Mouse (Mus musculus): ENCODE data around the gene Kcna2. TPM values are rescaled to one million over a fixed set of nuclear protein-coding genes. Genes with fewer than 3 reads are reported as not detected.

The Kcna2 gene
- polyA plus RNA-seq, 1 experiment from 2014 or later: 0.87 TPM

- Histone ChIP-seq H3K27me3 (replicated peaks; ENCODE audit: insufficient read depth, low read length) (no peaks in the 10 kb centered on the region), H3K9ac (replicated peaks; ENCODE audit: low read depth) (no peak overlapping the region), H3K9me3 (ENCODE audit: low read length) (no peaks in the 10 kb centered on the region), H3K27ac (ENCODE audit: low read length) (no peak overlapping the region), H3K4me2 (replicated peaks; ENCODE audit: low read depth, low read length) (no peak overlapping the region), H3K4me3 (ENCODE audit: low read depth, low read length) (no peak overlapping the region), H3K36me3 (ENCODE audit: insufficient read depth, low read length) (no peaks in the 10 kb centered on the region), H3K4me1 (ENCODE audit: insufficient read depth, low read depth, low read length) (peaks cover 7% of the 10 kb centered on the region; the same call in 1 of the 2 replicates)
- DNase-seq (ENCODE audit: low spot score) (peak; percentile 57), ATAC-seq (no peak)
- 35% methylated on average over 6 of the region's 6 CpGs for WGBS
- TF ChIP-seq CTCF (IDR thresholded peaks at IDR 0.05) (no peak), EP300 (IDR thresholded peaks at IDR 0.05) (no peak)
Measured at GRCm38 (mm10) chr3:107131846-107132245, 30.9 kb downstream of the Kcna2 start.

- Histone ChIP-seq H3K27me3 (replicated peaks; ENCODE audit: insufficient read depth, low read length) (no peaks in the 10 kb centered on the region), H3K4me1 (ENCODE audit: insufficient read depth, low read depth, low read length) (peaks cover 7% of the 10 kb centered on the region; the same call in 1 of the 2 replicates), H3K36me3 (ENCODE audit: insufficient read depth, low read length) (no peaks in the 10 kb centered on the region), H3K9me3 (ENCODE audit: low read length) (no peaks in the 10 kb centered on the region), H3K9ac (replicated peaks; ENCODE audit: low read depth) (no peak overlapping the region), H3K27ac (ENCODE audit: low read length) (no peak overlapping the region), H3K4me2 (replicated peaks; ENCODE audit: low read depth, low read length) (no peak overlapping the region), H3K4me3 (ENCODE audit: low read depth, low read length) (no peak overlapping the region)
- TF ChIP-seq CTCF (IDR thresholded peaks at IDR 0.05) (no peak), EP300 (IDR thresholded peaks at IDR 0.05) (no peak)
- 75% methylated on average over 6 of the region's 6 CpGs for WGBS
- DNase-seq (ENCODE audit: low spot score) (no peak), ATAC-seq (no peak)
Measured at GRCm38 (mm10) chr3:107132651-107133050, 31.7 kb downstream of the Kcna2 start.

GRCm38 (mm10) chr3:107134457-107134856 is 33.5 kb downstream of the Kcna2 start:
- ATAC-seq: no peak
- WGBS: 65% methylated on average over 3 of the region's 3 CpGs
- Histone ChIP-seq H3K27ac (ENCODE audit: low read length) (no peak overlapping the region), H3K4me1 (ENCODE audit: insufficient read depth, low read depth, low read length) (peaks cover 7% of the 10 kb centered on the region; the same call in 1 of the 2 replicates), H3K27me3 (replicated peaks; ENCODE audit: insufficient read depth, low read length) (no peaks in the 10 kb centered on the region), H3K9ac (replicated peaks; ENCODE audit: low read depth) (no peak overlapping the region), H3K4me3 (ENCODE audit: low read depth, low read length) (no peak overlapping the region), H3K36me3 (ENCODE audit: insufficient read depth, low read length) (no peaks in the 10 kb centered on the region), H3K4me2 (replicated peaks; ENCODE audit: low read depth, low read length) (no peak overlapping the region), H3K9me3 (ENCODE audit: low read length) (no peaks in the 10 kb centered on the region)
- DNase-seq (ENCODE audit: low spot score): no peak
- TF ChIP-seq EP300 (IDR thresholded peaks at IDR 0.05): no peak
- no peak for TF ChIP-seq CTCF (IDR thresholded peaks at IDR 0.05)

- Histone ChIP-seq H3K27ac (ENCODE audit: low read length) (no peak overlapping the region), H3K36me3 (ENCODE audit: insufficient read depth, low read length) (no peaks in the 10 kb centered on the region), H3K9me3 (ENCODE audit: low read length) (no peaks in the 10 kb centered on the region), H3K4me1 (ENCODE audit: insufficient read depth, low read depth, low read length) (no peaks in the 10 kb centered on the region), H3K4me3 (ENCODE audit: low read depth, low read length) (no peak overlapping the region), H3K4me2 (replicated peaks; ENCODE audit: low read depth, low read length) (no peak overlapping the region), H3K9ac (replicated peaks; ENCODE audit: low read depth) (no peak overlapping the region), H3K27me3 (replicated peaks; ENCODE audit: insufficient read depth, low read length) (no peaks in the 10 kb centered on the region)
- WGBS: 76% methylated on average over 7 of the region's 7 CpGs
- no peak for ATAC-seq
- TF ChIP-seq EP300 (IDR thresholded peaks at IDR 0.05) (no peak), CTCF (IDR thresholded peaks at IDR 0.05) (no peak)
- no peak for DNase-seq (ENCODE audit: low spot score)
Measured at GRCm38 (mm10) chr3:107147126-107147525, 46.2 kb downstream of the Kcna2 start.

- ATAC-seq (no peak), DNase-seq (ENCODE audit: low spot score) (peak; percentile 42)
- Histone ChIP-seq H3K4me1 (ENCODE audit: insufficient read depth, low read depth, low read length) (no peaks in the 10 kb centered on the region), H3K9me3 (ENCODE audit: low read length) (no peaks in the 10 kb centered on the region), H3K4me2 (replicated peaks; ENCODE audit: low read depth, low read length) (no peak overlapping the region), H3K4me3 (ENCODE audit: low read depth, low read length) (no peak overlapping the region), H3K27me3 (replicated peaks; ENCODE audit: insufficient read depth, low read length) (no peaks in the 10 kb centered on the region), H3K27ac (ENCODE audit: low read length) (no peak overlapping the region), H3K9ac (replicated peaks; ENCODE audit: low read depth) (no peak overlapping the region), H3K36me3 (ENCODE audit: insufficient read depth, low read length) (no peaks in the 10 kb centered on the region)
- TF ChIP-seq CTCF (IDR thresholded peaks at IDR 0.05) (peak; percentile 76), EP300 (IDR thresholded peaks at IDR 0.05) (no peak)
- WGBS: 59% methylated on average over 3 of the region's 3 CpGs
Measured at GRCm38 (mm10) chr3:107149006-107149405, 48.1 kb downstream of the Kcna2 start.

- Histone ChIP-seq H3K27ac (ENCODE audit: low read length) (no peak overlapping the region), H3K4me3 (ENCODE audit: low read depth, low read length) (no peak overlapping the region), H3K9ac (replicated peaks; ENCODE audit: low read depth) (no peak overlapping the region), H3K36me3 (ENCODE audit: insufficient read depth, low read length) (no peaks in the 10 kb centered on the region), H3K9me3 (ENCODE audit: low read length) (no peaks in the 10 kb centered on the region), H3K4me1 (ENCODE audit: insufficient read depth, low read depth, low read length) (no peaks in the 10 kb centered on the region), H3K27me3 (replicated peaks; ENCODE audit: insufficient read depth, low read length) (no peaks in the 10 kb centered on the region), H3K4me2 (replicated peaks; ENCODE audit: low read depth, low read length) (no peak overlapping the region)
- no peak for TF ChIP-seq EP300 (IDR thresholded peaks at IDR 0.05)
- TF ChIP-seq CTCF (IDR thresholded peaks at IDR 0.05): no peak
- ATAC-seq (no peak), DNase-seq (ENCODE audit: low spot score) (no peak)
- WGBS: 34% methylated on average over 3 of the region's 3 CpGs
Measured at GRCm38 (mm10) chr3:107150469-107150868, 49.5 kb downstream of the Kcna2 start.

All from lung, postnatal 0 days (tissue).